In genomic region chr1:135483971-135484370, GRCm38 (mm10) we compare ENCODE assay signal across 22 mouse cellular contexts. TPM values are rescaled to one million over a fixed set of nuclear protein-coding genes. Genes with fewer than 3 reads are reported as not detected.
DNase-seq lines count a peak whose midpoint lies in the region; ATAC-seq and TF ChIP-seq lines count a peak whose summit lies in the region.
"Had no signal": no experiment of that assay in that cellular context is flagged by ENCODE, and none has a peak within 500 bp of the region (broad histone marks: within the 10 kb centered on the region; RNA-seq: fewer than 3 reads in every experiment).

No protein-coding gene starts in this region.

- H3K4me2 ChIP-seq in hindbrain, embryonic 16.5 days (ENCODE audit: low read length): no peak overlapping the region

- WGBS in heart, adult 2 months: 88% methylated on average over 6 of the region's 6 CpGs
- WGBS in hindbrain, embryonic 16.5 days: 86% methylated on average over 6 of the region's 6 CpGs

- no peak for TF ChIP-seq CTCF in heart, adult 2 months (IDR thresholded peaks at IDR 0.05)

- H3K9me3 ChIP-seq in hindbrain, embryonic 16.5 days (ENCODE audit: control insufficient read depth, low read length): no peaks in the 10 kb centered on the region
- H3K9me3 ChIP-seq: G1E had no signal

- peak; percentile 87 for DNase-seq in heart, adult 11 months
- no peak for DNase-seq in heart, postnatal 4 days
- DNase-seq in heart, adult 2 months: no peak
- no peak for DNase-seq in heart, postnatal 10 days
- DNase-seq in 3134 (ENCODE audit: extremely low read depth, insufficient read length, low spot score): peak; percentile 68
- DNase-seq: adrenal gland, adult 2 months; adrenal gland, adult 8-10 months; adrenal gland, postnatal 10 days; adrenal gland, postnatal 14 days; adrenal gland, postnatal 25 days; adrenal gland, postnatal 36 days; B cell, adult 2 months; cerebellum, adult 11 months; cerebellum, adult 11-12 months; cerebellum, adult 18-20 months; cerebellum, adult 2 months had no signal

- H3K4me3 ChIP-seq in heart, adult 2 months: no peak overlapping the region
- no peak overlapping the region for H3K4me3 ChIP-seq in hindbrain, embryonic 16.5 days (ENCODE audit: low read length)

- no peaks in the 10 kb centered on the region for H3K27me3 ChIP-seq in heart, adult 2 months (ENCODE audit: control insufficient read depth, insufficient read depth, low read length)
- H3K27me3 ChIP-seq in hindbrain, embryonic 16.5 days (replicated peaks; ENCODE audit: control insufficient read depth, insufficient read depth, low read length): no peaks in the 10 kb centered on the region
- H3K27me3 ChIP-seq: CH12.LX, Patski had no signal

- no peak for TF ChIP-seq POLR2A in heart, adult 2 months (IDR thresholded peaks at IDR 0.05; ENCODE audit: insufficient read depth, low read depth, low read length)

- no peak overlapping the region for H3K9ac ChIP-seq in heart, adult 2 months (ENCODE audit: low read depth, low read length)
- H3K9ac ChIP-seq in hindbrain, embryonic 16.5 days (ENCODE audit: low read depth, low read length): no peak overlapping the region

- no peak for TF ChIP-seq EP300 in heart, adult 2 months (IDR thresholded peaks at IDR 0.05; ENCODE audit: insufficient read depth, low read depth, low read length)

- no peaks in the 10 kb centered on the region; the same call in 1 of the 2 replicates for H3K36me3 ChIP-seq in heart, adult 2 months (ENCODE audit: control insufficient read depth, insufficient read depth, low read length)
- peaks cover 4% of the 10 kb centered on the region; the same call in 1 of the 2 replicates for H3K36me3 ChIP-seq in hindbrain, embryonic 16.5 days (ENCODE audit: control insufficient read depth, insufficient read depth, low read length)
- H3K36me3 ChIP-seq: G1E had no signal

- no peaks in the 10 kb centered on the region for H3K4me1 ChIP-seq in heart, adult 2 months (ENCODE audit: control insufficient read depth, insufficient read depth, low read length)
- no peaks in the 10 kb centered on the region for H3K4me1 ChIP-seq in hindbrain, embryonic 16.5 days (ENCODE audit: control insufficient read depth, insufficient read depth, low read depth, low read length)

- H3K27ac ChIP-seq in heart, adult 2 months: peak overlapping the region; percentile 1; the same call in 1 of the 2 replicates
- no peak overlapping the region for H3K27ac ChIP-seq in hindbrain, embryonic 16.5 days (ENCODE audit: low read depth, low read length)

- H3K79me2 ChIP-seq in heart, adult 2 months (replicated peaks; ENCODE audit: control insufficient read depth, insufficient read depth, low read length): no peaks in the 10 kb centered on the region

- intact Hi-C loops in heart, adult 2 months (cut with DNase I): no loop called here
- intact Hi-C loops in heart, postnatal 10 days (cut with DNase I): no loop called here

- no peak for ATAC-seq in hindbrain, embryonic 16.5 days
- ATAC-seq: activated CD4-positive, CD25-positive, alpha-beta regulatory T cell, adult 4 months; CD4-positive, CD25-positive, alpha-beta regulatory T cell, adult 4 months; Patski had no signal

RNA-seq across cellular contexts. Expression of gene Ipo9, which starts 53.7 kb away (rescaled TPM):
- 100 to 1,000 TPM in 1 of 2 experiments, 10 to 100 TPM in 1; 95.5 to 116 TPM for total RNA-seq in heart, postnatal 4 days (2021)
- 10 to 100 TPM; 31.9 to 35.3 TPM for total RNA-seq in heart, adult 2 months (2021)
- polyA plus RNA-seq in heart, adult 2 months (2012; rRNA removed): 40.8 and 64.6 TPM in 2 replicates
- total RNA-seq in heart, postnatal 10 days (2021): 10 to 100 TPM; 71.1 to 71.3 TPM
- 102 and 109 TPM in 2 replicates for polyA plus RNA-seq in hindbrain, embryonic 16.5 days (2015; fragmentation: Nextera tagmentation; extraction: Ambion mirVana)

Comparison
In these comparisons a context has a peak if more than half of its experiments do, and no peak if none do; other contexts are left out.
1. DNase-seq: peak in heart, adult 11 months (single experiment) and 3134 (single experiment); none in heart, postnatal 4 days (single experiment), heart, adult 2 months (0 of 2) and heart, postnatal 10 days (0 of 2).